Mouse (Mus musculus) forebrain, embryonic 11.5 days (tissue): ENCODE data around the gene Ubac1. TPM values are rescaled to one million over a fixed set of nuclear protein-coding genes. Genes with fewer than 3 reads are reported as not detected.

ENCODE experiments used
- ATAC-seq: fragments of 200-750 bp; cut with Nextera tagmentation; replicated peaks from 2 replicates; pipeline ENCODE4 v1.8.0; 2017; ENCODE audit warnings: moderate TSS enrichment; ENCODE audit not compliant: low FRiP score
- DNase-seq: peaks from one replicate; pipeline ENCODE4 v3.0.0-alpha.2; 2017; ENCODE audit warnings: low spot score
- H3K27ac ChIP-seq: fragments of 300-500 bp; sonication (generic); 2 replicates; pipeline ENCODE4 v1.5.1; 2014; ENCODE audit warnings: low read depth, low read length
- H3K27me3 ChIP-seq: fragments of 300-500 bp; sonication (generic); 2 replicates; pipeline ENCODE4 v1.6.1; 2014; ENCODE audit warnings: mild to moderate bottlenecking, low read length, mixed read lengths; ENCODE audit not compliant: control insufficient read depth, insufficient read depth
- H3K36me3 ChIP-seq: fragments of 300-500 bp; sonication (generic); 2 replicates; pipeline ENCODE4 v1.6.1; 2014; ENCODE audit warnings: mild to moderate bottlenecking, low read length, moderate library complexity, mixed read lengths; ENCODE audit not compliant: control insufficient read depth, insufficient read depth
- H3K4me1 ChIP-seq: fragments of 300-500 bp; sonication (generic); replicated peaks from 2 replicates; pipeline ENCODE4 v1.6.1; 2014; ENCODE audit warnings: low read length, mixed read lengths; ENCODE audit not compliant: control insufficient read depth, insufficient read depth
- H3K4me2 ChIP-seq: fragments of 300-500 bp; sonication (generic); 2 replicates; pipeline ENCODE4 v1.6.1; 2014; ENCODE audit warnings: low read depth, mild to moderate bottlenecking, low read length, moderate library complexity, mixed read lengths; ENCODE audit not compliant: severe bottlenecking
- H3K4me3 ChIP-seq: fragments of 300-500 bp; sonication (generic); 2 replicates; pipeline ENCODE4 v1.5.1; 2014; ENCODE audit warnings: low read depth, low read length
- H3K9ac ChIP-seq: fragments of 300-500 bp; sonication (generic); 2 replicates; pipeline ENCODE4 v1.6.1; 2014; ENCODE audit warnings: low read length
- H3K9me3 ChIP-seq: fragments of 300-500 bp; sonication (generic); 2 replicates; pipeline ENCODE4 v1.6.1; 2016; ENCODE audit warnings: low read length, mixed read lengths; ENCODE audit not compliant: control insufficient read depth
- WGBS: fragments of 180-500 bp; shearing (Covaris S2); extraction: QIAGEN DNeasy Blood & Tissue Kit; methylation state at CpG from one replicate; pipeline ENCODE4 v1.1.7; 2014; 5-methylcytosine and 5-hydroxymethylcytosine counted together
- polyA plus RNA-seq: library from polyadenylated mRNA; unstranded; fragments of >200 nt; fragmentation: Nextera tagmentation; extraction: Ambion mirVana; gene quantifications from 2 replicates; pipeline ENCODE4 v1.2.1, GENCODE M21; 2014

Ubac1 gene
- polyA plus RNA-seq, 1 experiment from 2014 or later, result 91.7 TPM

- no peak overlapping the region for H3K4me2 ChIP-seq
- no peak overlapping the region for H3K4me3 ChIP-seq
- no peak overlapping the region for H3K27ac ChIP-seq
- no peaks in the 10 kb centered on the region for H3K9me3 ChIP-seq
- ATAC-seq (no peak), DNase-seq (no peak)
- H3K27me3 ChIP-seq, result no peaks in the 10 kb centered on the region
- H3K4me1 ChIP-seq, result no peaks in the 10 kb centered on the region
- no peak overlapping the region for H3K9ac ChIP-seq
- 81% methylated on average over 5 of the region's 5 CpGs for WGBS
- no peaks in the 10 kb centered on the region for H3K36me3 ChIP-seq
These were observed 34.7 kb upstream of the Ubac1 start for GRCm38 (mm10) chr2:26056226-26056625.

GRCm38 (mm10) chr2:26055747-26056102, 34.2 kb upstream of the Ubac1 start:
- WGBS, result 60% methylated on average over 2 of the region's 2 CpGs
- ATAC-seq, result no peak
- no peaks in the 10 kb centered on the region for H3K36me3 ChIP-seq
- no peaks in the 10 kb centered on the region for H3K27me3 ChIP-seq
- no peaks in the 10 kb centered on the region for H3K4me1 ChIP-seq
- H3K4me2 ChIP-seq, result no peak overlapping the region
- no peak for DNase-seq
- H3K9ac ChIP-seq, result no peak overlapping the region
- H3K9me3 ChIP-seq, result no peaks in the 10 kb centered on the region
- no peak overlapping the region for H3K4me3 ChIP-seq
- no peak overlapping the region for H3K27ac ChIP-seq

GRCm38 (mm10) chr2:26055046-26055746, 33.6 kb upstream of the Ubac1 start:
- DNase-seq (peak; percentile 84), ATAC-seq (0 out of 2 replicates have a peak, but pooled peaks have one; percentile 53)
- Histone ChIP-seq H3K4me2 (no peak overlapping the region), H3K4me1 (no peaks in the 10 kb centered on the region), H3K27ac (no peak overlapping the region), H3K9me3 (no peaks in the 10 kb centered on the region), H3K27me3 (no peaks in the 10 kb centered on the region), H3K9ac (no peak overlapping the region), H3K4me3 (no peak overlapping the region), H3K36me3 (no peaks in the 10 kb centered on the region)
- 41% methylated on average over 8 of the region's 8 CpGs for WGBS

GRCm38 (mm10) chr2:26052806-26053205, 31.3 kb upstream of the Ubac1 start:
- no peak for ATAC-seq
- H3K4me2 ChIP-seq, result no peak overlapping the region
- WGBS, result 55% methylated on average over 4 of the region's 4 CpGs
- no peak for DNase-seq
- no peaks in the 10 kb centered on the region for H3K4me1 ChIP-seq
- no peak overlapping the region for H3K4me3 ChIP-seq
- no peaks in the 10 kb centered on the region for H3K27me3 ChIP-seq
- no peaks in the 10 kb centered on the region for H3K36me3 ChIP-seq
- H3K27ac ChIP-seq, result no peak overlapping the region
- H3K9ac ChIP-seq, result no peak overlapping the region
- no peaks in the 10 kb centered on the region for H3K9me3 ChIP-seq

- WGBS, result 82% methylated on average over 5 of the region's 5 CpGs
These were observed 27.3 kb upstream of the Ubac1 start for GRCm38 (mm10) chr2:26048816-26049215.

GRCm38 (mm10) chr2:26044216-26044615, 22.7 kb upstream of the Ubac1 start:
- ATAC-seq (no peak), DNase-seq (no peak)
- H3K27ac ChIP-seq, result no peak overlapping the region
- H3K4me3 ChIP-seq, result no peak overlapping the region
- WGBS, result 88% methylated on average over 9 of the region's 9 CpGs
- no peak overlapping the region; the same call in 1 of the 2 replicates for H3K9ac ChIP-seq
- H3K27me3 ChIP-seq, result no peaks in the 10 kb centered on the region
- H3K36me3 ChIP-seq, result no peaks in the 10 kb centered on the region
- H3K9me3 ChIP-seq, result no peaks in the 10 kb centered on the region
- H3K4me2 ChIP-seq, result no peak overlapping the region
- no peaks in the 10 kb centered on the region for H3K4me1 ChIP-seq

More at GRCm38 (mm10) chr2:26048816-26049215, 27.3 kb upstream of the Ubac1 start:
- no peak overlapping the region for H3K4me2 ChIP-seq
- ATAC-seq, result no peak
- H3K27me3 ChIP-seq, result no peaks in the 10 kb centered on the region
- no peaks in the 10 kb centered on the region for H3K36me3 ChIP-seq
- H3K4me3 ChIP-seq, result no peak overlapping the region
- no peaks in the 10 kb centered on the region for H3K9me3 ChIP-seq
- H3K27ac ChIP-seq, result no peak overlapping the region
- DNase-seq, result no peak
- H3K4me1 ChIP-seq, result no peaks in the 10 kb centered on the region
- no peak overlapping the region for H3K9ac ChIP-seq

- H3K36me3 ChIP-seq, result no peaks in the 10 kb centered on the region
- WGBS, result 86% methylated on average over 3 of the region's 3 CpGs
- no peak overlapping the region for H3K4me3 ChIP-seq
- H3K27me3 ChIP-seq, result no peaks in the 10 kb centered on the region
- ATAC-seq, result no peak
- H3K4me2 ChIP-seq, result no peak overlapping the region
- H3K9me3 ChIP-seq, result no peaks in the 10 kb centered on the region
- no peak overlapping the region for H3K9ac ChIP-seq
- H3K27ac ChIP-seq, result no peak overlapping the region
- DNase-seq, result no peak
- no peaks in the 10 kb centered on the region for H3K4me1 ChIP-seq
These were observed 21.1 kb upstream of the Ubac1 start for GRCm38 (mm10) chr2:26042603-26043002.

- Histone ChIP-seq H3K27ac (no peak overlapping the region), H3K4me3 (no peak overlapping the region), H3K27me3 (no peaks in the 10 kb centered on the region), H3K36me3 (no peaks in the 10 kb centered on the region), H3K9ac (no peak overlapping the region), H3K4me1 (no peaks in the 10 kb centered on the region), H3K4me2 (no peak overlapping the region), H3K9me3 (no peaks in the 10 kb centered on the region)
- no peak for ATAC-seq
- no peak for DNase-seq
- WGBS, result 62% methylated on average over 14 of the region's 14 CpGs
These were observed 19.7 kb upstream of the Ubac1 start for GRCm38 (mm10) chr2:26041163-26041810.

- Histone ChIP-seq H3K4me3 (no peak overlapping the region), H3K27me3 (no peaks in the 10 kb centered on the region), H3K4me1 (no peaks in the 10 kb centered on the region), H3K36me3 (no peaks in the 10 kb centered on the region), H3K27ac (no peak overlapping the region), H3K9ac (no peak overlapping the region), H3K4me2 (no peak overlapping the region), H3K9me3 (no peaks in the 10 kb centered on the region)
- ATAC-seq (no peak), DNase-seq (no peak)
- WGBS, result 85% methylated on average over 14 of the region's 14 CpGs
These were observed 18.4 kb upstream of the Ubac1 start for GRCm38 (mm10) chr2:26039951-26040350.
